Mouse (Mus musculus) neural tube, embryonic 11.5 days (tissue): ENCODE results near the gene Pcna. TPM values are rescaled to one million over a fixed set of nuclear protein-coding genes. Genes with fewer than 3 reads are reported as not detected.

Experiments
- ATAC-seq: fragments of 200-750 bp; cut with Nextera tagmentation; 2 replicates; pipeline ENCODE4 v1.8.0; 2017; ENCODE audit warnings: moderate number of reproducible peaks, mild to moderate bottlenecking, moderate TSS enrichment, moderate library complexity; ENCODE audit not compliant: insufficient read depth, low FRiP score, low TSS enrichment
- DNase-seq: peaks from one replicate; pipeline ENCODE4 v3.0.0-alpha.2; 2015; ENCODE audit warnings: low spot score
- H3K27ac ChIP-seq: fragments of 300-500 bp; sonication (generic); 2 replicates; pipeline ENCODE4 v1.5.1; 2014; ENCODE audit warnings: low read depth, mild to moderate bottlenecking, low read length
- H3K27me3 ChIP-seq: fragments of 300-500 bp; sonication (generic); 2 replicates; pipeline ENCODE4 v1.6.1; 2014; ENCODE audit warnings: mild to moderate bottlenecking, low read length, mixed read lengths; ENCODE audit not compliant: control insufficient read depth, insufficient read depth
- H3K36me3 ChIP-seq: fragments of 300-500 bp; sonication (generic); 2 replicates; pipeline ENCODE4 v1.6.1; 2014; ENCODE audit warnings: mild to moderate bottlenecking, low read length, moderate library complexity, mixed read lengths; ENCODE audit not compliant: control insufficient read depth, insufficient read depth
- H3K4me1 ChIP-seq: fragments of 300-500 bp; sonication (generic); 2 replicates; pipeline ENCODE4 v1.6.1; 2014; ENCODE audit warnings: low read length, mixed read lengths; ENCODE audit not compliant: control insufficient read depth, insufficient read depth
- H3K4me2 ChIP-seq: fragments of 300-500 bp; sonication (generic); 2 replicates; pipeline ENCODE4 v1.6.1; 2014; ENCODE audit warnings: low read depth, mild to moderate bottlenecking, moderate library complexity
- H3K4me3 ChIP-seq: fragments of 300-500 bp; sonication (generic); 2 replicates; pipeline ENCODE4 v1.5.1; 2014; ENCODE audit warnings: low read depth, low read length
- H3K9ac ChIP-seq: fragments of 300-500 bp; sonication (generic); 2 replicates; pipeline ENCODE4 v1.6.1; 2014; ENCODE audit warnings: mild to moderate bottlenecking, low read length
- H3K9me3 ChIP-seq: fragments of 300-500 bp; sonication (generic); 2 replicates; pipeline ENCODE4 v1.6.1; 2016; ENCODE audit warnings: low read length; ENCODE audit not compliant: control insufficient read depth
- WGBS: fragments of 180-500 bp; shearing (Covaris S2); extraction: QIAGEN DNeasy Blood & Tissue Kit; methylation state at CpG from one replicate; pipeline ENCODE4 v1.1.7; 2014; 5-methylcytosine and 5-hydroxymethylcytosine counted together
- polyA plus RNA-seq: library from polyadenylated mRNA; unstranded; fragments of >200 nt; fragmentation: Nextera tagmentation; extraction: Ambion mirVana; gene quantifications from 2 replicates; pipeline ENCODE4 v1.2.1, GENCODE M21; 2014

Gene Pcna
- polyA plus RNA-seq, 1 experiment from 2014 or later, result 314 TPM

DNA sequence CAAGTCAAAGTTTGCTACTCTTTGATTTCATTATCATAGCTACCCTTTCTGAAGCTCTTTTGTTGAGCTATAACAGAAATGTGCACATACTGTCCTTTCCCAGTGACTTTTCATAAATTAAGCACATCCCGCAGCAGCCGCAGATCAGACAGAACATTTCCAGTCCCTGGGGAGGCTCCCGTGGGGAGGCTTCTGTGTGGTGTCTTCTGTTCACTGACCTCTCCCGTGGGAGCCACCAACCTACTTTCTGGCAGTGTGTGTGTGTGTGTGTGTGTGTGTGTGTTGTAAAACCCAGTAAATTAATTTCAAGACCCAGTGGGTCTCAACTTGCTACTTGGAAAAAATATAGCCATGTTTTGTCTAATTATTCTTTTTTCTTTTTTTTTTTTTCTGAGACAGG lies 26.9 kb upstream of the Pcna start:
- ATAC-seq (no peak), DNase-seq (no peak)
- no peak overlapping the region for H3K27ac ChIP-seq
- no peaks in the 10 kb centered on the region for H3K27me3 ChIP-seq
- H3K9me3 ChIP-seq, result no peaks in the 10 kb centered on the region
- H3K4me2 ChIP-seq, result no peak overlapping the region
- no peak overlapping the region for H3K4me3 ChIP-seq
- peaks cover 15% of the 10 kb centered on the region; the same call in 1 of the 2 replicates for H3K4me1 ChIP-seq
- H3K9ac ChIP-seq, result no peak overlapping the region
- H3K36me3 ChIP-seq, result no peaks in the 10 kb centered on the region
- WGBS, result 75% methylated on average over 4 of the region's 4 CpGs

DNA sequence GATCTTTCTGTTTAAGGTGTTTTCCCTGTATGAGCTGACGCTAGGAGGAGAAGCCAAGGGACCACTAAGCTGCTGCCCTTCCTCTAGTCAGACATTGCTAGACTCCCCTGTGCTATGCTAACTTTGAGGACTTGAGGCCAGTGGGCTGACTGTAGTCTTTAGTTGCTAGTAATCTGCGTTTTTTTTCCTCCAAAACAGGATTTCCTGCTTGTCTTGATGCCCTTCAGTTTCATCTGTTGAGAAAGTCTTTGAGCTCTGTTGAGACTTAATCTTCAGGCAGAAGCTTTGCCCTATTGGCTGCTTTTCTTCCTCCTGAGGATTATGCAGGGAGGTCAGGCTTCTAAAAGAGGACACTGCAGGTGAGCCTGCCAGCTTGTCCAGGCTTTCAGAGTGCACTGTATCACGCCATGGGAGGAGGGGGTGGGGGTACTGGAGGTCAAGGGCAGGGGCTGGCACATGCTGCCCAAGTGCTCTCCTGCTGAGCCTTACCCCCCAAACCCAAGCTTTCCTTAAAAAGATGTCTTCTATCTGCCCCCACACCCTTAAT lies 26.3 kb upstream of the Pcna start:
- Histone ChIP-seq H3K36me3 (no peaks in the 10 kb centered on the region), H3K4me3 (no peak overlapping the region), H3K27me3 (no peaks in the 10 kb centered on the region), H3K9me3 (no peaks in the 10 kb centered on the region), H3K4me1 (peaks cover 15% of the 10 kb centered on the region; the same call in 1 of the 2 replicates), H3K27ac (no peak overlapping the region), H3K4me2 (no peak overlapping the region), H3K9ac (no peak overlapping the region)
- 84% methylated on average over 3 of the region's 3 CpGs for WGBS
- no peak for DNase-seq
- ATAC-seq, result no peak

GRCm38 (mm10) chr2:132278273-132278853 lies 25.2 kb upstream of the Pcna start:
- Histone ChIP-seq H3K4me1 (peaks cover 12% of the 10 kb centered on the region; the same call in 1 of the 2 replicates), H3K9ac (no peak overlapping the region), H3K4me3 (no peak overlapping the region), H3K36me3 (no peaks in the 10 kb centered on the region), H3K4me2 (no peak overlapping the region), H3K27ac (no peak overlapping the region), H3K27me3 (no peaks in the 10 kb centered on the region), H3K9me3 (no peaks in the 10 kb centered on the region)
- DNase-seq, result no peak
- ATAC-seq, result no peak
- WGBS, result 83% methylated on average over 8 of the region's 8 CpGs

DNA sequence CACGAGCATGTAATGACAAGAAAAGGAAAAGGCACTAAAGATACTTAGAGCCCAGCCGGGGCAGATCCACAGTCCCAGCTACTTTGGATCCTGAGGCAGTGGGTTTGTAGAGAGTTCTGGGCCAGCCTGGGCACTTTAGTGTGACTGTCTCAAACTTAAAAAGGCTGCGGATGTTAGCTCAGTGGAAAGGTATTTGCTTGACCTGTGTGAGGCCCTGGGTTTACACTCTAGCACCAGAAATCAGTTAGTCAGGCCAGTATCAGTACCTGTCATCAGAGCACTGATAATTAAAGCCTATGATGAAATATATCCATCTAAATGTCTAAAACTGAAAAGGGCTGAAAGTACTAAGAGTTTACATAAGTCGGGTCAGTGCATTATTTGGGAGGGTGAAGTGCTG lies 23.1 kb upstream of the Pcna start:
- 83% methylated on average over 4 of the region's 4 CpGs for WGBS

GRCm38 (mm10) chr2:132275527-132275926 lies 22.4 kb upstream of the Pcna start:
- no peak for DNase-seq
- H3K4me1 ChIP-seq, result no peaks in the 10 kb centered on the region
- no peak overlapping the region for H3K4me3 ChIP-seq
- H3K27ac ChIP-seq, result no peak overlapping the region
- no peaks in the 10 kb centered on the region for H3K9me3 ChIP-seq
- no peak overlapping the region for H3K4me2 ChIP-seq
- no peaks in the 10 kb centered on the region; the same call in 1 of the 2 replicates for H3K36me3 ChIP-seq
- no peak for ATAC-seq
- 76% methylated on average over 4 of the region's 4 CpGs for WGBS
- H3K9ac ChIP-seq, result no peak overlapping the region
- H3K27me3 ChIP-seq, result no peaks in the 10 kb centered on the region

More for the DNA sequence above, 23.1 kb upstream of the Pcna start:
- Histone ChIP-seq H3K9ac (no peak overlapping the region), H3K4me2 (no peak overlapping the region), H3K4me1 (no peaks in the 10 kb centered on the region), H3K9me3 (no peaks in the 10 kb centered on the region), H3K4me3 (no peak overlapping the region), H3K36me3 (no peaks in the 10 kb centered on the region; the same call in 1 of the 2 replicates), H3K27ac (no peak overlapping the region), H3K27me3 (no peaks in the 10 kb centered on the region)
- DNase-seq (no peak), ATAC-seq (no peak)

DNA sequence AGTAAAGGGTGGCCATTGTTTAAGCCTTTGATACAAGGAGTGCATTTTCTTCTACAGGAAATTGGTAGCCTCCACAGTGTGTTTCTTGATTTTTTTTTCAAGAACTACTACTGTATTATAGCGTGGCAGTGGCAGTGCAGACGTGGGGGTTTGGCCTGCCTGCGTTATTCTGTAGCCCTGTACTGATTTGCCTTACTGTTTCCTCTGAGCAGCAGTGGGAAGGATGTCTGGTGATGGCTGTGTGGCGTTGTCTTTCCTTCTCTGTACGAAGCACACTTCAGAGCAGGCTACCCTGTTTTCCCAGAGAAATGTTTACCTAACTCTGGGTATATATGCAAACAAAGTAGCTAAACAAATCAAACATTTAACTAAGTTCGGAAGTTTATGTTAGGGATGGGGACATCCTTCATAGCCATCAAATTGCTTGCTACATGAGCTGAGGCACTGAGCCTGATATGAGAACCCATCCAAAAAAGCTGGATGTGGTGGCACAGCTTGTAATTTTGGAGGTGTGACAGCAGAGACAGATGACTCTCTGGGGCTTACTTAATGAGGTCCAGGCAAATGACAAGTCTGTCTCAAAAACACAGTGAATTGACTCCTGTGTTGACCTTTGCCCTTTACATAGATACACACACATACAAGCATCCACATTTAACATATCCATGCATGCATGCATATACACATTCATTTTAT lies 19.7 kb upstream of the Pcna start:
- H3K27ac ChIP-seq, result no peak overlapping the region
- no peak for ATAC-seq
- WGBS, result 74% methylated on average over 6 of the region's 6 CpGs
- no peaks in the 10 kb centered on the region for H3K27me3 ChIP-seq
- H3K9me3 ChIP-seq, result no peaks in the 10 kb centered on the region
- no peak overlapping the region for H3K4me3 ChIP-seq
- H3K4me1 ChIP-seq, result no peaks in the 10 kb centered on the region
- H3K4me2 ChIP-seq, result no peak overlapping the region
- no peaks in the 10 kb centered on the region; the same call in 1 of the 2 replicates for H3K36me3 ChIP-seq
- no peak for DNase-seq
- no peak overlapping the region for H3K9ac ChIP-seq

DNA sequence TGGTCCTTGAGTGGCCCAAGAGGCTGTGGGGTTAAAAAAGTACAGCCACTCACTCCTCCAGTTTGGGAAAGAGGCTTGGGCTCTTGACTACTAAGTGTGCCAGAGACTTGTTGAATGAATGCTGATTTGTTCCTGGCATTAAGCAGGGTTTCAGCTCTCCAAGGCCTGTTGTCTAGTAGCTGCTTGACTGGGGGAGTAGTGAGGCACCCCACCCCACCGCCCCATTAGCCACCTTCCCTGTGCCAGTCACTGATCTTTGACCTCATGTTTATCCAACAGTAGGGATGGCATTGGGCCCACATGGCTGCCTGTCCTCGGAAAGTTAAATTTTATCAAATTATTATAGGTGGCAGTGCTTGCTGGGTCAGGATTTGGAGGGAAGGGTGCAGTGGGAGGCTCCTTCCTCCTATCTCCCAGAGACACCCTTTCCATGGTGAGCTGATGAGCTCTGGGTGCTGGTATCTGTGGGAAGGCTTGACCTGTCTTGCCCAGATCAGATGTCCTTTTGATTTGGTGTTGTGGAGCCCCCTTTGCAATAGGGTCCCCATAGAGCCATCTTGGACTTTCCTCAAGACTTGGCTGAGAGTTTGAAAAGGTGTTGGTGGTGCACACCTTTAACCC lies 17.3 kb upstream of the Pcna start:
- Histone ChIP-seq H3K27me3 (no peaks in the 10 kb centered on the region), H3K4me2 (no peak overlapping the region), H3K9ac (no peak overlapping the region), H3K4me3 (no peak overlapping the region), H3K4me1 (no peaks in the 10 kb centered on the region), H3K27ac (no peak overlapping the region), H3K9me3 (no peaks in the 10 kb centered on the region), H3K36me3 (no peaks in the 10 kb centered on the region; the same call in 1 of the 2 replicates)
- 94% methylated on average over 2 of the region's 2 CpGs for WGBS
- no peak for ATAC-seq
- no peak for DNase-seq

GRCm38 (mm10) chr2:132269217-132269616 lies 16.1 kb upstream of the Pcna start:
- H3K4me2 ChIP-seq, result no peak overlapping the region
- H3K4me1 ChIP-seq, result peaks cover 5% of the 10 kb centered on the region; the same call in 1 of the 2 replicates
- H3K27ac ChIP-seq, result no peak overlapping the region
- H3K9me3 ChIP-seq, result no peaks in the 10 kb centered on the region
- DNase-seq, result no peak
- ATAC-seq, result no peak
- no peaks in the 10 kb centered on the region for H3K27me3 ChIP-seq
- WGBS, result 94% methylated on average over 3 of the region's 3 CpGs
- H3K4me3 ChIP-seq, result no peak overlapping the region
- no peak overlapping the region for H3K9ac ChIP-seq
- H3K36me3 ChIP-seq, result no peaks in the 10 kb centered on the region; the same call in 1 of the 2 replicates
